8 mouse cellular contexts compared by ENCODE assay signal in genomic region chr9:82975342-82976215, GRCm38 (mm10). TPM values are rescaled to one million over a fixed set of nuclear protein-coding genes. Genes with fewer than 3 reads are reported as not detected.
DNase-seq lines count a peak whose midpoint lies in the region; ATAC-seq lines count a peak whose summit lies in the region.

Phip (minus strand) TSS chr9:82975516.

- H3K4me2 ChIP-seq in heart, embryonic 12.5 days = peak within 1 kb of the TSS; percentile 87
- peak within 1 kb of the TSS; percentile 76 for H3K4me2 ChIP-seq in liver, embryonic 13.5 days
- peak within 1 kb of the TSS; percentile 69 for H3K4me2 ChIP-seq in stomach, embryonic 16.5 days (ENCODE audit: low read depth, low read length)

- peaks cover 11% of the 10 kb centered on the region for H3K4me1 ChIP-seq in heart, embryonic 12.5 days (replicated peaks)
- H3K4me1 ChIP-seq in liver, embryonic 13.5 days (replicated peaks) = peaks cover 17% of the 10 kb centered on the region
- peaks cover 3% of the 10 kb centered on the region for H3K4me1 ChIP-seq in stomach, embryonic 16.5 days (ENCODE audit: control insufficient read depth, insufficient read depth, low read length)

- WGBS in heart, embryonic 12.5 days = under 1% methylated on average over 77 of the region's 79 CpGs
- under 1% methylated on average over 57 of the region's 79 CpGs for WGBS in liver, embryonic 13.5 days (ENCODE audit: insufficient replicate concordance)
- under 1% methylated on average over 79 of the region's 79 CpGs for WGBS in stomach, embryonic 16.5 days

- H3K36me3 ChIP-seq in heart, embryonic 12.5 days = no peaks in the 10 kb centered on the region
- peaks cover under 1% of the 10 kb centered on the region; the same call in 1 of the 2 replicates for H3K36me3 ChIP-seq in liver, embryonic 13.5 days
- no peaks in the 10 kb centered on the region for H3K36me3 ChIP-seq in stomach, embryonic 16.5 days (ENCODE audit: control insufficient read depth, insufficient read depth, low read length)

- peak within 1 kb of the TSS; percentile 99 for H3K9ac ChIP-seq in heart, embryonic 12.5 days
- peak within 1 kb of the TSS; percentile 97 for H3K9ac ChIP-seq in liver, embryonic 13.5 days
- H3K9ac ChIP-seq in stomach, embryonic 16.5 days (ENCODE audit: low read length) = peak within 1 kb of the TSS; percentile 97

- DNase-seq in CD4-positive helper T cell, adult 2 months (ENCODE audit: low read depth, low spot score) = peak; percentile 97
- peak; percentile 91 for DNase-seq in brain, embryonic 18.5 days (ENCODE audit: low read depth, low spot score)
- DNase-seq in kidney, postnatal 10 days = peak; percentile 98
- peak; percentile 79 for DNase-seq in liver, embryonic 13.5 days
- peak; percentile 95 for DNase-seq in neural tube, embryonic 10.5 days (ENCODE audit: extremely low spot score, low spot score)

- no peaks in the 10 kb centered on the region for H3K9me3 ChIP-seq in heart, embryonic 12.5 days (replicated peaks)
- H3K9me3 ChIP-seq in liver, embryonic 13.5 days (replicated peaks) = no peaks in the 10 kb centered on the region
- no peaks in the 10 kb centered on the region for H3K9me3 ChIP-seq in stomach, embryonic 16.5 days (replicated peaks; ENCODE audit: control insufficient read depth, low read length)

- peak; percentile 82 for ATAC-seq in erythroid progenitor cell, adult 5-6 weeks (replicated peaks; ENCODE audit: low FRiP score, poor library complexity, severe bottlenecking)
- ATAC-seq in heart, embryonic 12.5 days (ENCODE audit: insufficient number of reproducible peaks, low FRiP score) = peak; percentile 89
- peak; percentile 85 for ATAC-seq in liver, embryonic 13.5 days (ENCODE audit: low read depth)
- ATAC-seq in stomach, embryonic 16.5 days (ENCODE audit: insufficient read depth, low FRiP score) = peak; percentile 89

- no peaks in the 10 kb centered on the region for H3K27me3 ChIP-seq in heart, embryonic 12.5 days (replicated peaks)
- no peaks in the 10 kb centered on the region for H3K27me3 ChIP-seq in liver, embryonic 13.5 days
- no peaks in the 10 kb centered on the region for H3K27me3 ChIP-seq in stomach, embryonic 16.5 days (ENCODE audit: control insufficient read depth, insufficient read depth, low read length)

- peak within 1 kb of the TSS; percentile 99 for H3K4me3 ChIP-seq in heart, embryonic 12.5 days
- H3K4me3 ChIP-seq in liver, embryonic 13.5 days (replicated peaks) = peak within 1 kb of the TSS; percentile 96
- peak within 1 kb of the TSS; percentile 93 for H3K4me3 ChIP-seq in stomach, embryonic 16.5 days (replicated peaks; ENCODE audit: low read length)

- H3K27ac ChIP-seq in heart, embryonic 12.5 days (ENCODE audit: poor library complexity, severe bottlenecking) = peak within 1 kb of the TSS; percentile 97
- H3K27ac ChIP-seq in liver, embryonic 13.5 days = peak within 1 kb of the TSS; percentile 97
- peak within 1 kb of the TSS; percentile 99 for H3K27ac ChIP-seq in stomach, embryonic 16.5 days (ENCODE audit: low read length)

RNA-seq across cellular contexts. Expression of gene Phip, which starts in this region (rescaled TPM):
- total RNA-seq in erythroid progenitor cell, adult 5-6 weeks (2015; ENCODE audit: low replicate concordance) = 143 and 148 TPM in 2 replicates
- total RNA-seq in erythroid progenitor cell, adult 5-6 weeks (2017; ENCODE audit: low replicate concordance) = 174 and 230 TPM in 2 replicates
- polyA plus RNA-seq in heart, embryonic 12.5 days (2016; fragmentation: Nextera tagmentation; extraction: Ambion mirVana) = 58.4 and 60.8 TPM in 2 replicates
- polyA plus RNA-seq in liver, embryonic 13.5 days (2015; fragmentation: Nextera tagmentation; extraction: Ambion mirVana) = 25.8 and 29.5 TPM in 2 replicates
- polyA plus RNA-seq in stomach, embryonic 16.5 days (2015; fragmentation: Nextera tagmentation; extraction: Ambion mirVana) = 53.8 and 60.1 TPM in 2 replicates

Comparison
In these comparisons a context has a peak if more than half of its experiments do, and no peak if none do; other contexts are left out.
1. Peak in every context shown above with its lines: DNase-seq, ATAC-seq, H3K4me3 ChIP-seq and H3K27ac ChIP-seq.